Mouse (Mus musculus) right cerebral cortex, postnatal 10 days (tissue): ENCODE data around the gene Gm10639.
"Not testable (repeated sequence)": the region's sequence is repeated elsewhere in the genome, so short reads cannot be mapped to it uniquely, and the experiment has no call there.

ENCODE experiments used
- DNase-seq, 2 experiments: peaks; one replicate each; pipeline ENCODE4 v3.0.0; 2021; ENCODE audit warnings: low spot score in 2 of 2

The Gm10639 gene

DNA sequence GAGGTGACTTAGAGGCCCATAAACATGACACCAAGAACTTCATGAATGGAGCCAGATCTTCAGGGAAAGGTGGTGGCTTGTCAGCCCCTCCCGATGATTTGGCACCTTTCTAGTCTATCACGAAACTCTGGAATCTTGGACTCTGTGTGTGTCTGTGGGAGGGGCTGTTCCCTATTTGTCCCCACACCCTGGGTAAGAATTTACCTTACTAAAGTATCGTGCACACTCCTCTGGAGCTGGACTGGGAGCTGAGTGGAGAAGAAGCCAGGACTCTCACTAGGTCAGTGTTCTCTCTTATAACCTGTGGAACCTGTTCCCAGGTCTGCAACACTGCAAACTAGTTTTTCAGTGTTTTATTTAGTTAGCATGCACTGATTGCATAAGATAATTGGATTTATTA lies at the start of gene Gm10639:
Gm10639 (plus strand) TSS at position 201 of the 400 bp plus-strand sequence.
- not testable (repeated sequence) for DNase-seq

- DNase-seq: not testable (repeated sequence)
These were observed 33.8 kb upstream of the Gm10639 start for GRCm38 (mm10) chr9:78255683-78256470.

DNA sequence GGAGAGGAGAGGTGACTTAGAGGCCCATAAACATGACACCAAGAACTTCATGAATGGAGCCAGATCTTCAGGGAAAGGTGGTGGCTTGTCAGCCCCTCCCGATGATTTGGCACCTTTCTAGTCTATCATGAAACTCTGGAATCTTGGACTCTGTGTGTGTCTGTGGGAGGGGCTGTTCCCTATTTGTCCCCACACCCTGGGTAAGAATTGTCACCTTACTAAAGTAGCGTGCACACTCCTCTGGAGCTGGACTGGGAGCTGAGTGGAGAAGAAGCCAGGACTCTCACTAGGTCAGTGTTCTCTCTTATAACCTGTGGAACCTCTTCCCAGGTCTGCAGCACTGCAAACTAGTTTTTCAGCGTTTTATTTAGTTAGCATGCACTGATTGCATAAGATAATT lies 32.8 kb upstream of the Gm10639 start, which contains the start of gene Gm3776:
Gm3776 (plus strand) TSS at position 216 of the 400 bp plus-strand sequence.
- DNase-seq: not testable (repeated sequence)

GRCm38 (mm10) chr9:78259688-78260087 lies 30.0 kb upstream of the Gm10639 start:
- peak in 1 of 2 experiments; percentile 32 for DNase-seq

- not testable (repeated sequence) for DNase-seq
These were observed 18.8 kb upstream of the Gm10639 start for GRCm38 (mm10) chr9:78270945-78271344.

GRCm38 (mm10) chr9:78282002-78282711 lies 7.6 kb upstream of the Gm10639 start:
- not testable (repeated sequence) for DNase-seq

DNA sequence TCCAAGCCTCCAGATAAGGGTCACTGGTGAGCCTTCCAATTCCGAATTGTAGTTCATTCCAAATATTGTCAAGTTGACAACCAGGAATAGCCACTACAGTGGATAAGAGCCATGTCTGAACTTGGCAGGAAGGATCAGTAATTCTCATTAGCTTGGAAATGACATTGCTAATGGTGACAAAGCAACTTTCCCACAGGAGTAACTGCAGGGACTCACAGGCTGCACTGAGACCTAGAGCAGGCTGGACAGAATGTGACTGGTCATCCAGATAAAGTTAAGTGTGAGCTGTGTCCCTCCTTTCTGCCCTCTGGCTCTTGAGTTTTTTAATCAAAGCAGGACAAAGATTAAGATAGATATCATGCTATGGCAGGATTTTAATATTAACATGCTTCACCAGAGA lies 660 bp upstream of the Gm10639 start:
- DNase-seq: not testable (repeated sequence)

DNA sequence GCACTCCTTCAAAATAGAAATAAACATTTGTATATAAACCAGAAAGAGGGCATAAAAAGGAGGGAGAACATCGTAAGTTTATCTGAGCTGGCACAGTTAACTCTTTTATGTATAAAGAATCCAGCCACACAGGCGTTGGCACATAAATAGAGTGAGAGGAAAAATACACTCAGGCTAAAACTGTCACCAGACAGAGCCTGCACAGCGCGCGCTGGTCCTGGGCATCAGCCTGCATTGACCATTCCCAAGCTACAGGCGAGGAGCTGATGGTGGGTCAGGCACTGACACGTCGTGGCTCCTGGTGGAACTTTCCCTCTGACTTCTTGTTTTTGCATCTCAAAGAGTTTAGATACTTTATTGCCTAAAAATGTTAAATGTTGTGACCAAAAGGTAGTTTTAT lies 2.7 kb downstream of the Gm10639 start:
- DNase-seq: not testable (repeated sequence)

DNA sequence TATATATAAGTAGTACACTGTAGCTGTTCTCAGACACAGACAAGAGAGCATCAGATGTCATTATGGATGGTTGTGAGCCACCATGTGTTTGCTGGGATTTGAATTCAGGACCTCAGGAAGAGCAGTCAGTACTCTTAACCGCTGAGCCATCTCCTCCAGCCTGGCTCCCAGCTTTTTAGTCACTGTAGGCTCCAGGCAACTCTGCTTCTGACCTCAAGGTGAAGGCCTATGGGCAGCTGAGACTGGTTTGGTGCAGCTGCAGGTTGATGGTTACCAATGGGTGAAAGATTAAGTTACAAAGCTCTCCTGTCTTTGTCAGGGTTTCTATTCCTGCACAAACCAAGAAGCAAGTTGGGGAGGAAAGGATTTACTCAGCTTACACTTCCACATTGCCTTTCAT lies 4.0 kb downstream of the Gm10639 start:
- not testable (repeated sequence) for DNase-seq

- DNase-seq: not testable (repeated sequence)
These were observed 5.1 kb downstream of the Gm10639 start for GRCm38 (mm10) chr9:78294781-78295180.

- peak; percentile 21 to 31 for DNase-seq
These were observed 6.4 kb downstream of the Gm10639 start for GRCm38 (mm10) chr9:78296089-78296488.

DNA sequence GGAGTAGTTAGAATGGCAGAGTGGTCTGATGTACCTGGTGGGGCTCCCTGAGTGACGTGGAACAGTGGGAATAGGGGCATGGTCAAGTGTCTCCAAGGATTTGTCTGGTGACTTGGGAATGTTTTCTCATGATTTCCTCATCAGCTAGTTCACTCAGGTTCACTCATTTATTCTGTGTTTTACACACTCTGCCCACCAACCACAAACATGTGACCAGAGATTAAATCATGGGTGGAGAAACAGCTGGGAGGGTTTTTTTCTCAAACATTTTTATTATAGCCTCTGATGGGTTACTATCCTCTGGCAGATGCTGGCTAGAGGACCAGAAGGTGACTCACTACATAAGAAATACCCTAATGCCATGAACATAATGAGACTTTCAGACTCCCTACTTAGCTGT lies 8.5 kb downstream of the Gm10639 start:
- no peak for DNase-seq

DNA sequence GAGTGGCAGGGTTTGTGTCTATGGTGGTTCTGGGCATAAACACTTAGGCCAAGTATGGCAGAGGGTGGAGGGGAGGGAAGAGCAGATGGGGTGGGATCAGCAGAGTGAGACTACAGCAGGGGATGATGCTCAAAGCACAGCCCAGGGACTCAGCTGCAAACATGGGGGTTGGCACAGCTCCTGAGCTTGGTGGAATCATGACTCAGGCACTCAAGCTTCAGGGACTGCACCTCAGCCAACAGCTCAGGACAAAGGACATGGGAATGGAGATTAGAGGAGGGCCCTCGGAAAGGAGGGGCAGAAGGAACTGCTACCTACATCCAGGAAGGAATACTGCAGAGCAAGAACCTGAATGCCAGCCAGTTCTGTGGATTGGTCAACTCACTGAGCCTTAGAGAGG lies 9.4 kb downstream of the Gm10639 start:
- DNase-seq: not testable (repeated sequence)

- not testable (repeated sequence) for DNase-seq
These were observed 18.4 kb downstream of the Gm10639 start for GRCm38 (mm10) chr9:78308122-78308521.

GRCm38 (mm10) chr9:78314696-78315095 lies 25.0 kb downstream of the Gm10639 start, which contains the start of gene Omt2a:
Omt2a (minus strand) TSS chr9:78314796.
- DNase-seq: no peak

GRCm38 (mm10) chr9:78319499-78319898 lies 29.8 kb downstream of the Gm10639 start:
- DNase-seq: no peak

DNA sequence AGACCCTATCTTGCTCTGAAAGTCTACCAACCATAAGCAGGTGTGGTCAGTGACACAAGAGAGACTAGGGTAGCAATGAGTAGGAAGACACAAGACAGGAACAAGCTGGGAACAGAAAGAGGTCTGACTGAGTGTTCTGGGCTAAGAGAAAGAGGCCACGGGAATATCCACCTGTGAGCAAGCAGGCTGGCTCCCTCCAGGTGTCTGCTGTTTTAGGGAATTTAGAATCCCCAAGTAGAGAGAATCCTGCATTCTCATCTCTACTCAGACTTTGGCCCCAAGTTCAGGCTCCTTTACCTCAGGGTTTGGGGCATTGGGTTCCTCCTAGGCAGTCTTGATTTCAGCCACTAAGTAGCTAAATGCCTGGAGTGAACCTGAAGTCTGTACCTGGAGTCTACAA lies 37.6 kb downstream of the Gm10639 start, which contains the start of gene Omt2b:
Omt2b (plus strand) TSS at position 301 of the 400 bp plus-strand sequence.
- not testable (repeated sequence) for DNase-seq

DNA sequence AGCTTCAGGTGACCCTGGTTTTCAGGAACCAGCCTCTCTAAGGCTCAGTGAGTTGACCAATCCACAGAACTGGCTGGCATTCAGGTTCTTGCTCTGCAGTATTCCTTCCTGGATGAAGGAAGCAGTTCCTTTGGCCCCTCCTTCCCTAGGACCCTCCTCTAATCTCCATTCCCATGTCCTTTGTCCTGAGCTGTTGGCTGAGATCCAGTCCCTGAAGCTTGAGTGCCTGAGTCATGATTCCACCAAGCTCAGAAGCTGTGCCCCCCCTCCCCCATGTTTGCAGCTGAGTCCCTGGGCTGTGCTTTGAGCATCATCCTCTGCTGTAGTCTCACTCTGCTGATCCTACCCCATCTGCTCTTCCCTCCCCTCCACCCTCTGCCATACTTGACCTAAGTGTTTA lies 47.3 kb downstream of the Gm10639 start:
- DNase-seq: not testable (repeated sequence)

DNA sequence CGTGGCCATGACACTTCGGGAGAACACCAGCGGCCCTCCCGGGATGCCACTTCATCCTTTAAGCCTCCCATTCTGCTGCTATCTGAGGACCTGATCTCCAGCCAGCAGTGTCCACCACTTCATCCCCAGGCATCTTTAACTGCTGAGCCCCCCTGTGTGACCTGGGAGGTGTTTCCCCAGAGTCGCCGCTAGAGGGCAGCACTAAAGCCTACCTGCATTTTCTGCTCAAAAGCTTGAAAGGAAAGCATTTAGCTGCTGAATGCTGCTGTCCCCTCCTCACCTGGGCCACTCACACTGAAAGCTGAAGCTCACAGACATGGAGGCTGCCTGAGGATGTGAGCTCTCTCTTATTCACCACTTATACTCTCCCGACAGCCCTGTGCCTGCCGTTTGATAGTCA lies 50.6 kb downstream of the Gm10639 start:
- peak; percentile 22 to 47 for DNase-seq

GRCm38 (mm10) chr9:78342494-78342893 lies 52.8 kb downstream of the Gm10639 start:
- not testable (repeated sequence) for DNase-seq

DNA sequence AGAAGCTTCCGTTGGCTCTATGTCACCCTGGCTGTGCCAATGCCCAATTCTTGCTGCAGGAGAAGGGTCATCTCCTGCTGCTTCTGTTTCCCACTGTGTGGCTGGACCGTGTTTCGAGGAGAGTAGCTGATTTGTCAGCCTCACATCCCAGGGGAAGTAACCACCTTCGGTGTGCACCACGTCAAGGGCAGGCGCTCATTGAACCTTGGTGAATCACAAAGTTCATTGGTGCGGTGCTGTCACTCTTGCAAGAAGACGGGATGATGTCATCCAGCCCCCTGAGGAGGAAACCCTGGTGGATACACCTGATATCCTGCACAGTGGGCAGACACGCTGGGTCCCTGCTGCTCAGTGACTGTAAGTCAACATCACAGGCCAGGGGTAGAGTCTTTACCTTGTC lies 53.3 kb downstream of the Gm10639 start:
- not testable (repeated sequence) for DNase-seq

DNA sequence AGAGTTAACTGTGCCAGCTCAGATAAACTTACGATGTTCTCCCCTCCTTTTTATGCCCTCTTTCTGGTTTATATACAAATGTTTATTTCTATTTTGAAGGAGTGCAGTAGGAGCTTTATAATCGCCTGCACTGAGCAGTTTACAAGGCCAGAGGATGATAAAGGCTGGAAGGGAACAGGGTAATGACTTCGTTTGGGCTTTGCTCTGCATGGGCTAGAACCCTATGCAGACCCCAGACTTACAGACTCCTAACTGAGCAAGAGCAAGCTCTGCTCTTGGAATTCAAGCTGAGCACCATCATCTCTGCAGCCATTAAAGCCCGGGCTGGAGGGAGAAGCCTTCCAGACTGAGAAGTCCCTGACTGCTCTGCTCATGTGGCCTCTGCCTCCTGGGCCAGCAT lies 55.5 kb downstream of the Gm10639 start:
- not testable (repeated sequence) for DNase-seq
